Comparison of ENCODE assay signal across 10 mouse cellular contexts in the genomic region with DNA sequence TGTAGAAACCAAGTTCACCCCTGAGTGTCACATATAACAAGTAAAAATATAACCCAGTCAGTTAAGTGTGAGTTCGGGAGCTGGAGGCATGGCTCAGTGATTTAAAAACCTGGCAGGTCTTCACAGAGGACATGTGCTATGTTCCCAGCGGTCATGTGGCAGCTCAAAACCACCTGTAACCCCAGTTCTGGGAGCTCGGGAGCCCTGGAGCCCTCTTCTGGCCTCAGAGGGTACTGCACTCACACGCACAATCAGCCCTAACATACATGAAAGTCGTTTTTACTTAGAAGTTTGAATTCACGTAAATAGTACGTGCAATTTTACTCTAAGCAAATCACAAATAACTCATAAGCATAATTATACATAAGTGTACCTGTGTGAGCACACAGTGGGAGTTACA.
DNase-seq lines count a peak whose midpoint lies in the region; ATAC-seq and TF ChIP-seq lines count a peak whose summit lies in the region.
"Had no signal": no experiment of that assay in that cellular context is flagged by ENCODE, and none has a peak within 500 bp of the region (broad histone marks: within the 10 kb centered on the region; RNA-seq: fewer than 3 reads in every experiment).

No protein-coding gene starts in this region.

- no peak overlapping the region for H3K9ac ChIP-seq in liver, adult 2 months (ENCODE audit: low read depth, low read length)
- no peak overlapping the region for H3K9ac ChIP-seq in liver, embryonic 11.5 days (ENCODE audit: low read depth, low read length)
- H3K9ac ChIP-seq: heart, embryonic 15.5 days had no signal

- no peaks in the 10 kb centered on the region for H3K4me1 ChIP-seq in liver, adult 2 months (ENCODE audit: control insufficient read depth, insufficient read depth, low read length)
- H3K4me1 ChIP-seq in liver, embryonic 11.5 days (replicated peaks; ENCODE audit: control insufficient read depth, insufficient read depth, low read length): no peaks in the 10 kb centered on the region
- H3K4me1 ChIP-seq: limb, embryonic 10.5 days had no signal

- 90% methylated on average over 7 of the region's 7 CpGs for WGBS in liver, adult 2 months
- 82% methylated on average over 7 of the region's 7 CpGs for WGBS in liver, embryonic 11.5 days

- H3K79me2 ChIP-seq in liver, adult 2 months (ENCODE audit: control insufficient read depth, insufficient read depth, low read length): no peaks in the 10 kb centered on the region

- no peak for TF ChIP-seq POLR2A in liver, adult 2 months (IDR thresholded peaks at IDR 0.05; ENCODE audit: extremely low read depth, insufficient read depth, low read length)

- no peak for ATAC-seq in liver, embryonic 11.5 days (replicated peaks; ENCODE audit: low FRiP score)
- peak; percentile 57 for ATAC-seq in megakaryocyte, adult 5-6 weeks (ENCODE audit: poor library complexity, severe bottlenecking)

- H3K27ac ChIP-seq in liver, adult 2 months (replicated peaks; ENCODE audit: insufficient read depth, low read depth, low read length): no peak overlapping the region
- no peak overlapping the region for H3K27ac ChIP-seq in liver, embryonic 11.5 days (ENCODE audit: low read depth, low read length)
- H3K27ac ChIP-seq: heart, embryonic 15.5 days; limb, embryonic 10.5 days had no signal

- no peaks in the 10 kb centered on the region for H3K36me3 ChIP-seq in liver, adult 2 months (ENCODE audit: control insufficient read depth, insufficient read depth, low read length)
- no peaks in the 10 kb centered on the region for H3K36me3 ChIP-seq in liver, embryonic 11.5 days (ENCODE audit: control insufficient read depth, insufficient read depth, low read length)
- H3K36me3 ChIP-seq: heart, embryonic 15.5 days; limb, embryonic 10.5 days had no signal

- H3K4me2 ChIP-seq in liver, embryonic 11.5 days: no peak overlapping the region
- H3K4me2 ChIP-seq: heart, embryonic 15.5 days had no signal

- H3K4me3 ChIP-seq in liver, adult 2 months (ENCODE audit: insufficient read depth, low read depth, low read length): no peak overlapping the region
- no peak overlapping the region for H3K4me3 ChIP-seq in liver, embryonic 11.5 days (ENCODE audit: low read depth, low read length)
- H3K4me3 ChIP-seq: heart, embryonic 15.5 days; limb, embryonic 10.5 days had no signal

- no peak for DNase-seq in liver, adult 2 months (ENCODE audit: extremely low read depth, low read depth, low spot score)
- no peak for DNase-seq in liver, embryonic 11.5 days (ENCODE audit: low spot score)
- DNase-seq in B cell, adult 2 months: peak; percentile 30 to 34
- peak; percentile 41 for DNase-seq in ES-CJ7 (ENCODE audit: low read depth, low spot score)
- DNase-seq in cerebellum, postnatal 4 days (ENCODE audit: low spot score in 2 of 2): no peak
- no peak for DNase-seq in left cerebral cortex, adult 11 months (ENCODE audit: low spot score)
- DNase-seq: lung, postnatal 10 days had no signal

- peaks cover 2% of the 10 kb centered on the region; the same call in 1 of the 2 replicates for H3K9me3 ChIP-seq in liver, embryonic 11.5 days (ENCODE audit: control insufficient read depth, low read length)
- H3K9me3 ChIP-seq: heart, embryonic 15.5 days; limb, embryonic 10.5 days had no signal

- TF ChIP-seq CTCF in liver, adult 2 months (IDR thresholded peaks at IDR 0.05; ENCODE audit: low read depth, low read length): peak; percentile 35; the same call in 1 of the 2 replicates

- no peaks in the 10 kb centered on the region for H3K27me3 ChIP-seq in liver, adult 2 months (ENCODE audit: control insufficient read depth, insufficient read depth, low read length)
- no peaks in the 10 kb centered on the region for H3K27me3 ChIP-seq in liver, embryonic 11.5 days (replicated peaks; ENCODE audit: control insufficient read depth, insufficient read depth, low read length)
- H3K27me3 ChIP-seq: heart, embryonic 15.5 days had no signal

Comparison
In these comparisons a context has a peak if more than half of its experiments do, and no peak if none do; other contexts are left out.
1. DNase-seq: peak in B cell, adult 2 months (2 of 2) and ES-CJ7 (single experiment); none in liver, adult 2 months (single experiment), liver, embryonic 11.5 days (single experiment), cerebellum, postnatal 4 days (0 of 2) and left cerebral cortex, adult 11 months (single experiment).